Mouse (Mus musculus): ENCODE results near the gene Cdh15. TPM values are rescaled to one million over a fixed set of nuclear protein-coding genes. Genes with fewer than 3 reads are reported as not detected.

The Cdh15 gene
- polyA plus RNA-seq, 1 experiment from 2014 or later, result 1.5 TPM

- H3K4me1 ChIP-seq (ENCODE audit: control insufficient read depth, insufficient read depth, low read length), result 0 out of 2 replicates have a peak, but pooled peaks cover 8% of the 10 kb centered on the region
- whole genome bisulfite sequencing, result 85% methylated on average over 3 of the region's 3 CpGs
- H3K9me3 ChIP-seq (ENCODE audit: control insufficient read depth, low read length), result no peaks in the 10 kb centered on the region
- ATAC-seq (ENCODE audit: low FRiP score, low TSS enrichment) (no peak), DNase-seq (no peak)
- no peaks in the 10 kb centered on the region for H3K36me3 ChIP-seq (ENCODE audit: control insufficient read depth, insufficient read depth, low read length)
- no peaks in the 10 kb centered on the region for H3K27me3 ChIP-seq (ENCODE audit: control insufficient read depth, insufficient read depth, low read length)
- no peak overlapping the region for H3K27ac ChIP-seq (replicated peaks; ENCODE audit: low read depth, low read length)
- H3K4me2 ChIP-seq (ENCODE audit: low read length), result no peak overlapping the region
- no peak overlapping the region for H3K9ac ChIP-seq (replicated peaks; ENCODE audit: low read length)
- no peak overlapping the region for H3K4me3 ChIP-seq (replicated peaks; ENCODE audit: low read depth, low read length)
These were observed 18.4 kb upstream of the Cdh15 start for GRCm38 (mm10) chr8:122829396-122829795.

GRCm38 (mm10) chr8:122830349-122831061 is 17.3 kb upstream of the Cdh15 start:
- 41% methylated on average over 8 of the region's 8 CpGs for WGBS
- H3K4me1 ChIP-seq (ENCODE audit: control insufficient read depth, insufficient read depth, low read length), result 0 out of 2 replicates have a peak, but pooled peaks cover 8% of the 10 kb centered on the region

DNA sequence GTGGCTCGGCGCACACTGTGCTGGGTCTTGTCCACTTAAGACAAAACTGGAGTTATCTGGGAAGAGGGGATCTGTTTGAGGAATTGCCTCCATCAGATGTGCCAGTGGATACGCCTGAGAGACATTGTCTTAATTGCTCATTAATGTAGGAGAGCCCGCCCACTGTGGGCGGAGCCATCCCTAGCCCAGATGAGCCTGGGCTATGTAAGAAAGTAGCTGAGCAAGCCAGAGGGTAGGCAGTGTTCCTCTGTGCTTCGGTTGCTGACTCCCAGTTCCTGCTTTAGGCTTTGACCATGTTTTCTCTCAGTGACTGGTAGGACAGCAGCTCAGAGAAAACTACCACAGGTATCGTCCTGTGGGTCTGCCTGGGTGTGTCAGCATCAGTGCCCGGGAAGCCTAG is 13.3 kb upstream of the Cdh15 start:
- no peak overlapping the region for H3K4me3 ChIP-seq (replicated peaks; ENCODE audit: low read depth, low read length)
- H3K9ac ChIP-seq (replicated peaks; ENCODE audit: low read length), result no peak overlapping the region
- H3K9me3 ChIP-seq (ENCODE audit: control insufficient read depth, low read length), result no peaks in the 10 kb centered on the region
- H3K27ac ChIP-seq (replicated peaks; ENCODE audit: low read depth, low read length), result no peak overlapping the region
- no peak for ATAC-seq (ENCODE audit: low FRiP score, low TSS enrichment)
- no peaks in the 10 kb centered on the region for H3K27me3 ChIP-seq (ENCODE audit: control insufficient read depth, insufficient read depth, low read length)
- H3K4me2 ChIP-seq (ENCODE audit: low read length), result no peak overlapping the region
- 92% methylated on average over 8 of the region's 8 CpGs for WGBS
- no peak for DNase-seq
- H3K4me1 ChIP-seq (ENCODE audit: control insufficient read depth, insufficient read depth, low read length), result no peaks in the 10 kb centered on the region
- no peaks in the 10 kb centered on the region for H3K36me3 ChIP-seq (ENCODE audit: control insufficient read depth, insufficient read depth, low read length)

More at GRCm38 (mm10) chr8:122830349-122831061, 17.3 kb upstream of the Cdh15 start:
- peak; percentile 94 for DNase-seq
- Histone ChIP-seq H3K9ac (replicated peaks; ENCODE audit: low read length) (no peak overlapping the region), H3K9me3 (ENCODE audit: control insufficient read depth, low read length) (no peaks in the 10 kb centered on the region), H3K27ac (replicated peaks; ENCODE audit: low read depth, low read length) (no peak overlapping the region), H3K4me2 (ENCODE audit: low read length) (no peak overlapping the region), H3K27me3 (ENCODE audit: control insufficient read depth, insufficient read depth, low read length) (no peaks in the 10 kb centered on the region), H3K36me3 (ENCODE audit: control insufficient read depth, insufficient read depth, low read length) (no peaks in the 10 kb centered on the region), H3K4me3 (replicated peaks; ENCODE audit: low read depth, low read length) (no peak overlapping the region)
- peak; percentile 76; the same call in 1 of the 2 replicates for ATAC-seq (ENCODE audit: low FRiP score, low TSS enrichment)

- H3K4me2 ChIP-seq (ENCODE audit: low read length), result no peak overlapping the region
- no peaks in the 10 kb centered on the region for H3K4me1 ChIP-seq (ENCODE audit: control insufficient read depth, insufficient read depth, low read length)
- no peak overlapping the region for H3K27ac ChIP-seq (replicated peaks; ENCODE audit: low read depth, low read length)
- H3K9ac ChIP-seq (replicated peaks; ENCODE audit: low read length), result no peak overlapping the region
- no peak for ATAC-seq (ENCODE audit: low FRiP score, low TSS enrichment)
- 36% methylated on average over 8 of the region's 8 CpGs for WGBS
- H3K9me3 ChIP-seq (ENCODE audit: control insufficient read depth, low read length), result no peaks in the 10 kb centered on the region
- no peak overlapping the region for H3K4me3 ChIP-seq (replicated peaks; ENCODE audit: low read depth, low read length)
- no peaks in the 10 kb centered on the region for H3K27me3 ChIP-seq (ENCODE audit: control insufficient read depth, insufficient read depth, low read length)
- H3K36me3 ChIP-seq (ENCODE audit: control insufficient read depth, insufficient read depth, low read length), result no peaks in the 10 kb centered on the region
- peak; percentile 88 for DNase-seq
These were observed 12.8 kb upstream of the Cdh15 start for GRCm38 (mm10) chr8:122834971-122835370.

- H3K4me1 ChIP-seq (ENCODE audit: control insufficient read depth, insufficient read depth, low read length), result no peaks in the 10 kb centered on the region
- H3K4me2 ChIP-seq (ENCODE audit: low read length), result no peak overlapping the region
- no peak for DNase-seq
- H3K9ac ChIP-seq (replicated peaks; ENCODE audit: low read length), result no peak overlapping the region
- 87% methylated on average over 12 of the region's 12 CpGs for WGBS
- H3K4me3 ChIP-seq (replicated peaks; ENCODE audit: low read depth, low read length), result no peak overlapping the region
- no peaks in the 10 kb centered on the region for H3K36me3 ChIP-seq (ENCODE audit: control insufficient read depth, insufficient read depth, low read length)
- H3K9me3 ChIP-seq (ENCODE audit: control insufficient read depth, low read length), result no peaks in the 10 kb centered on the region
- H3K27ac ChIP-seq (replicated peaks; ENCODE audit: low read depth, low read length), result no peak overlapping the region
- no peak for ATAC-seq (ENCODE audit: low FRiP score, low TSS enrichment)
- H3K27me3 ChIP-seq (ENCODE audit: control insufficient read depth, insufficient read depth, low read length), result no peaks in the 10 kb centered on the region
These were observed 11.6 kb upstream of the Cdh15 start for GRCm38 (mm10) chr8:122836199-122836598.

DNA sequence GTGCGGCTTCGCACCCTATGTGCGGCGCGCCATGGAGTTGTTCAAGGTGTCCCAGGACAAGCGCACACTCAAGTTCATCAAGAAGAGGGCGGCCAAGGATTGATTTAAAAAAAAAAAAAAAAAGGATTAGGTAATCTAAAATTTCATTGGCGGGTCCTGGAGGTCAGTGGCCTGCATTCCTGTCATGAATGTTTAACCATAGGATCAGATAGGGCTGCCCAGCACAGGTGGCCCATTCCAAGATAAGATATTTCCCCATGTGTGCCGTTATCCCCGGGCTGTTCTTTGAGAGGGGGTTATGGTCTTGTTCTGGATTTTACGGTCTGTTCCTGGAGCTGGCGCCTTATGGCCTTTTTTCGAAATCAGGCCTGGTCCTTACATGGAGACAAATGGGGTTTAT is 11.1 kb upstream of the Cdh15 start:
- ATAC-seq (ENCODE audit: low FRiP score, low TSS enrichment) (no peak), DNase-seq (no peak)
- WGBS, result 87% methylated on average over 13 of the region's 13 CpGs
- no peak overlapping the region for H3K9ac ChIP-seq (replicated peaks; ENCODE audit: low read length)
- no peaks in the 10 kb centered on the region for H3K36me3 ChIP-seq (ENCODE audit: control insufficient read depth, insufficient read depth, low read length)
- H3K27ac ChIP-seq (replicated peaks; ENCODE audit: low read depth, low read length), result no peak overlapping the region
- H3K4me2 ChIP-seq (ENCODE audit: low read length), result no peak overlapping the region
- H3K27me3 ChIP-seq (ENCODE audit: control insufficient read depth, insufficient read depth, low read length), result no peaks in the 10 kb centered on the region
- no peak overlapping the region for H3K4me3 ChIP-seq (replicated peaks; ENCODE audit: low read depth, low read length)
- no peaks in the 10 kb centered on the region for H3K4me1 ChIP-seq (ENCODE audit: control insufficient read depth, insufficient read depth, low read length)
- H3K9me3 ChIP-seq (ENCODE audit: control insufficient read depth, low read length), result no peaks in the 10 kb centered on the region

- no peak for ATAC-seq (ENCODE audit: low FRiP score, low TSS enrichment)
- H3K27me3 ChIP-seq (ENCODE audit: control insufficient read depth, insufficient read depth, low read length), result no peaks in the 10 kb centered on the region
- H3K27ac ChIP-seq (replicated peaks; ENCODE audit: low read depth, low read length), result no peak overlapping the region
- H3K36me3 ChIP-seq (ENCODE audit: control insufficient read depth, insufficient read depth, low read length), result no peaks in the 10 kb centered on the region
- H3K4me1 ChIP-seq (ENCODE audit: control insufficient read depth, insufficient read depth, low read length), result no peaks in the 10 kb centered on the region
- no peak for DNase-seq
- WGBS, result 73% methylated on average over 3 of the region's 3 CpGs
- H3K9ac ChIP-seq (replicated peaks; ENCODE audit: low read length), result no peak overlapping the region
- H3K4me2 ChIP-seq (ENCODE audit: low read length), result no peak overlapping the region
- H3K9me3 ChIP-seq (ENCODE audit: control insufficient read depth, low read length), result no peaks in the 10 kb centered on the region
- no peak overlapping the region for H3K4me3 ChIP-seq (replicated peaks; ENCODE audit: low read depth, low read length)
These were observed 3.6 kb upstream of the Cdh15 start for GRCm38 (mm10) chr8:122844161-122844560.

DNA sequence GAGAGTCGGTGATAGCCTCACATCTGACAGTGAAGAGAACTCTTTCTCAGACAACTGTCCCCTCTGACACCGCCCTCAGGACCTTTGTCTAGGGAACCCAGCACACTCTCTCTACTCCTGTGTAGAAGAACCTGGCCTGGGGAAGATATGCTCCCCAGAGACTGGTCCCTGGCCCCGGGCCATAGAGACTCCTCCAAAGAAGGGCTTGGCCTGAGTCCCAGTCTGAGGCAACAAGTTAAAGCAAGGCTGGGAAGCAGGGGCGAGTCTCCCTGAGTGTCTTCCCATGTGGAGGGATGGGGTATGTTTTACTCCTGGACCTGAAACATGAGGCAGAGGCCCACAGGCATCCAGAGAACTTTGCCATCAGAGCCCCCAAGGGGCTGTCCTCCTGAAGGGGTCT is 2.1 kb upstream of the Cdh15 start:
- no peak overlapping the region for H3K9ac ChIP-seq (replicated peaks; ENCODE audit: low read length)
- no peak overlapping the region for H3K4me3 ChIP-seq (replicated peaks; ENCODE audit: low read depth, low read length)
- ATAC-seq (ENCODE audit: low FRiP score, low TSS enrichment) (no peak), DNase-seq (no peak)
- no peaks in the 10 kb centered on the region for H3K9me3 ChIP-seq (ENCODE audit: control insufficient read depth, low read length)
- 75% methylated on average over 4 of the region's 4 CpGs for WGBS
- H3K4me1 ChIP-seq (ENCODE audit: control insufficient read depth, insufficient read depth, low read length), result no peaks in the 10 kb centered on the region
- H3K4me2 ChIP-seq (ENCODE audit: low read length), result no peak overlapping the region
- H3K27ac ChIP-seq (replicated peaks; ENCODE audit: low read depth, low read length), result no peak overlapping the region
- no peaks in the 10 kb centered on the region for H3K36me3 ChIP-seq (ENCODE audit: control insufficient read depth, insufficient read depth, low read length)
- H3K27me3 ChIP-seq (ENCODE audit: control insufficient read depth, insufficient read depth, low read length), result no peaks in the 10 kb centered on the region

DNA sequence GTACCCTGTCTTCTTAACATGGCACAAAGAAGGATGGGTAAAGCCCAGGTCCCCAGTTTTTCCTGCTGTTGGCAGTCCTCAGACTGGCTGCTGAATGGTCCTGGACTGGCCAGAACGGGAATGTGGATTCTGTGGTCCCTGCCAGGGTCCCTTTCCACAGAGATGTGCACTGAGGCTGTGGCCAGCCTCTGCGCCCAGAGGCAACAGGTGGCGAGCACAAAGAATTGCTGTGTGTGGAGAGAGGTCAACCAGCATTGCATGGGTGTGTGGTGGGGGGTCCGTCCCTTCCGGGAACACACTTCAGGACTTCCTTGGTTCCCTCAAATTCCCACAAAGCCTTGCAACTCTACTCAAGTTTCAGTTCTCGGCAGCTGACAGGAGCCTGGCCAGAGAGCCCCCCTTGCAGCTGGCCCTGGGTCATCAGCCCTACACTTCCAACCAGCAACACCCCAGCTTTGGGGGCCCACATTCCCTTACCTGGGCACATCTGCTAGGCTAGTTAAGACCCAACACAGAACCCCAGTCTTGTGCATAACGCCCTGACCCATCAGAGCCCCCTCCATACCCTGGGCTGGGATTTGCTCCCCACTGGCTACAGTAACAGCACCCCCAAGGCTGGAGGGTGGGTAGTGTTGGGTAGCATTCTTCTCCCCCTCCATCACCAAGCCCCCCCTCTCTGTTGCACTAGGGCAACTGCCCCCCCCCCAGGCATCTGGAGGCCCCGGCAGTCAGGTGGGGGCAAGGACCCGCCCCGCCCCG is 1.6 kb downstream of the Cdh15 start:
- no peaks in the 10 kb centered on the region for H3K36me3 ChIP-seq (ENCODE audit: control insufficient read depth, insufficient read depth, low read length)
- H3K4me3 ChIP-seq (replicated peaks; ENCODE audit: low read depth, low read length), result no peak overlapping the region
- H3K27me3 ChIP-seq (ENCODE audit: control insufficient read depth, insufficient read depth, low read length), result no peaks in the 10 kb centered on the region
- no peak overlapping the region for H3K9ac ChIP-seq (replicated peaks; ENCODE audit: low read length)
- H3K4me1 ChIP-seq (ENCODE audit: control insufficient read depth, insufficient read depth, low read length), result peaks cover 8% of the 10 kb centered on the region
- DNase-seq (no peak), ATAC-seq (ENCODE audit: low FRiP score, low TSS enrichment) (no peak)
- 71% methylated on average over 11 of the region's 11 CpGs for WGBS
- H3K4me2 ChIP-seq (ENCODE audit: low read length), result no peak overlapping the region
- no peaks in the 10 kb centered on the region for H3K9me3 ChIP-seq (ENCODE audit: control insufficient read depth, low read length)
- H3K27ac ChIP-seq (replicated peaks; ENCODE audit: low read depth, low read length), result no peak overlapping the region
